Mouse (Mus musculus) CD8-positive naive resting alpha-beta T cell, adult 2 months (primary cell): ENCODE results near the gene Tmem220.
"Not testable (repeated sequence)": the region's sequence is repeated elsewhere in the genome, so short reads cannot be mapped to it uniquely, and the experiment has no call there.

ENCODE experiments used
- DNase-seq, 2 experiments: peaks; one replicate each; pipeline ENCODE4 v3.0.0; 2022; ENCODE audit warnings: low read depth in 2 of 2, low spot score in 2 of 2

Gene Tmem220

DNA sequence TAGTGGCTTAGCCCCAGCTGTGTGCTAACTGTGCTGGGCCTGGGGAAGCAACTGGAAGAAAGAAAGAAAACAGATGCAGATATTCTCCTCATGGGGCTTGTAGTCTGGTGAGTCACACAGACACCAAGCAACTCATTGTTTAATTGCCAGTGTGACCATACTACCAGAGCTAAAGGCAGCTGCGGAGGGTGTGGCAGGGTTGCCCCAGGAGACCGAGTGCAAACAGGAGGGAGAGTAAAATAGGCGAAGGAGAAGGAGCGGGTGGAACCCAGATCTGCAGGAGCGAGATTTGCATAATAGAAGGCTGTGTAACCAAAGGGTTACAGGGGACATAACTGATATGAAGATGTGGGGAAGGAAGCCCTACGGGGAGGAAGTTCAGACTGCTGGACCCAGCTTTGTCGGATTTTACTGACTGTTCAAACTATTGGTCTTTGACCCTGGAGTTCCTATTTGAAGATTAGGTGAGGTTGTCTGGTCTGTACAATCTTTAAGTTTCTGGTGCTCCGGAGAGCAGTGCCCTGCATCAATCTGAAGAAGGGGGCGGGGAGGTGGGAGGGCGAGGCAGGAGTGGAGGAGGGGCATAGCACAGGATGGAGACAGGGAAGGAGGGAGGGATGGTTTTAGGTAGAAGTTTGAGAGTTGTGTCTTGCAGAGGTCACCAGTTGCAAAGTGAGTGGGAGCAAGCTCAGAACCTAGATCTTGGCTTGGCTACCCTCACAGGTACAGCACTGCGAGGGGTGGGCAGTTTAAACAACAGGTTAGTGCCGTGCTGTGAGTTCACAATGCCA, 7.0 kb upstream of the Tmem220 start:
- no peak for DNase-seq

DNA sequence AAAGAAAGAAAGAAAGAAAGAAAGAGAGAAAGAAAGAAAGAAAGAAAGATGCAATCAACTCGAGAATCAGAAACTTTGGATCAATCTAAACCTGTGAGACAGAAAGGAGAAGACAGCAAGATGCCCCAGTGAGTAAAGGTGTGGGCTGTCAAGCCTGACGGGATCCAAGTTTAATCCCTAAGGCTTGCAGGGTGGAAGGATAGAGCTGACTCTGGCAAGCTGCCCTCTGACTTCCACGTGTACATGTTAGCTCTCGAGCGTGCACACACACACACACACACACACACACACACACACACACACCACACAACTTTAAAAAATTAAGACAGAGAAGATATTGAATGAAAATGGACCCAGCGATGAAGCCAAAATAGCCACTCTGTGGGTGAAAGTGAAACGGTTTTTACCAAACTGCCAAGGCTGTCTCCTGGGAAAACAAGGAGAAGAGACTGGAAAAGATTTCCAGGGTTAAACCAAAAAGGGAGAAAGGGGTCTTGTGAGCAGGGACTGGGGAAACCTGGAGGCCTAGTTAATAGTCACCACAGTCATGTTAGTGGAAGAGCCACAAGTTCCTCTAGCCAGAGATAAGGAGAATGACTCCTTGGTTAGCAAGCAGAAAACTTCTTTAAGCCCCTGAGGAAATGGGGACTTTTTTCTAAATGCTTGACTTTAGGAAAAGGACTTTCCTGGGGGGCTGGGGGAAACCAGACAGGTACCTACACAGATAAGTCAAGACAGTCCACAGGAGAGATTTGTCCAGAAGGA, 5.1 kb upstream of the Tmem220 start:
- no peak for DNase-seq

DNA sequence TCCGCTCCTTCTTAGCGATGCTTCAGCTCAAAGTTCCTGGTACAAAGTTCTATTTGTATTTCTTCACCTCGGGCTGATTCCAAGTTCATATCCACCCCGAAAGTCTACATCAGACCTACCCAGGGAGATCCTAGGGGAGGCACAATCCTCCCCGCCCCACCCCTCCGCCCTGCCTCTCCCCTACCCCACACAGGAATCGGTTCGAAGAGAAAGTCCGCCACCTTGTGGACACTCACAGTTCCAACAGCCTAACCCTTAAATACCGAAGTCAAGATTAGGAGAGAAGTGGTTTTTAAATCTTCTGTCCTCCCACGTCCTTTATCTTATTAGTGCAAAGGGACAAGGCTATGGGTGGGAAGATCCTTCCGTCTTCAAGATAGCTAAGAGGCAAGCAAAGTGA, 4.0 kb upstream of the Tmem220 start:
- DNase-seq = peak; percentile 25 to 49

DNA sequence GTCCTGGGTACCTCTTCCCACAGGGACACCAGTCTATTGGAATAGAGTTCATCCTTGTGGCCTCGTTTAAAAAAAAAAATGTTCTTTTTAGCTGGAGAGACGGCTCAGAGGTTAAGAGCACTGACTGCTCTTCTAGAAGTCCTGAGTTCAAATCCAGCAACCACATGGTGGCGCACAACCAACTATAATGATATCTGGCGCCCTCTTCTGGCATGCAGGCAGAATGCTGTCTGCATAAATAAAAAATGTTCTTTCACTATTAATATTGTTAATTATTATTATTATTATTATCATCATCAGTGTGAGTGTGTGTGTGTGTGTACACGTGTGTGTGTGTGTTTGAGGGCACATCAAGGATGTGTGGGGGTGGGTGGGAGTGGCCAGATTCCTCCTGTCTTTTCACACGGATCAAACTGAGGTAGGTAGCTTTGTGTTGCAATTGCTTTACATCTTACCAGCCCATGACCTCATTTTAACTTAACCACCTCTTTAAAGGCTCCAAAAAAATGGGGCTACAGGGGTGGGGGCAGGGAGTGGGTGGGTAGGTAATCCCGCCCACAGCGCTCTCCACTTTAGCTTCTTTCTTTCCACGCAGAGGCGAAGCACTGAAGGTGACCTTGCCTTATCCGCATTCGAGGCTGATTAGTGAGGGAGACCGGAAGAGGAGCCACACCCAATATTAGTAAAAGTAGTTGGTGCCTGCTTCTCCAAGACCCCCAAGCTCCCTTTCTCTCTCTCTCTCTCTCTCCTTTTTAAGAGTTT, 2.4 kb upstream of the Tmem220 start:
- no peak for DNase-seq

DNA sequence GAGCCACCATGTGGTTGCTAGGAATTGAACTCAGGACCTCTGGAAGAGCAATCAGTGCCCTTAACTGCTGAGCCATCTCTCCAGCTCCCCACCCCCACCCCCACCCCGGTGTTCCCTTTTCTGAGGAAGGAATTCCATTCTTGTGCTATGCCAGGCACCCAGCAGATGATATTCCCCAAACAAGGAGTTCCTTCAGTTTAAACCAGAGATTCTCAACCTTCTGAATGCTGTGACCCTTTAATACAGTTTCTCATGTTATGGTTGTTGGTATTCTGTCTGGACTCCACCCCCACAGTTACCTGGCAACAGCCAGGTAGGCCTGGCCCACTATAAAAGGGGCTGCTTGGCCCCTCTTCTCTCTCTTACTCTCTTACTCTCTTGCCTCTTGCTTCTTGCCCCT, 1.8 kb upstream of the Tmem220 start:
- not testable (repeated sequence) for DNase-seq

DNA sequence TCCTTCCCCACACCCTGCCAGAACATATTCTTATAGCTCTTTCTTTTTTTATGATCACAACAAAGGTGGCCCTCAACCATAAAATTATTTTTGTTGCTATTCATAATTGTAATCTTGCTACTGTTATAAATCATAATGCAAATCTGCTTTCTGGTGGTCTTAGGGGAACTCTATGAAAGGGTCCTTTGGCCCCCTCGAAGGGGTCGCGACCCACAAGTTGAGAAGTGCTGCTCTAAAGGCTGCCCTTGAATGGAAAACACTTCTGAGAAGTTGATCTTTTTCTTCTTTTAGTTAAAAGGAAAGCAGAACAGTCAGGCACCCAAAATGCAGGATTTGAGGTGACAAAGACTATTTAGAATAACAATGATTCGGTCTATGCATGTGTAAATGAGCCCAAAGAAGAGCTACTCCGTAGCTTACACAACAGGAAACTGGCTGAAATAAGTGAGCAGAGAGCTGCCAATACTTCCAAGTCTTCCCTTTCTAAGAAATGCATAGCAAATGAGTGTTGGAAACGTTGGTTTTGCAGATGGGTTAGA, 1.1 kb upstream of the Tmem220 start:
- no peak for DNase-seq

DNA sequence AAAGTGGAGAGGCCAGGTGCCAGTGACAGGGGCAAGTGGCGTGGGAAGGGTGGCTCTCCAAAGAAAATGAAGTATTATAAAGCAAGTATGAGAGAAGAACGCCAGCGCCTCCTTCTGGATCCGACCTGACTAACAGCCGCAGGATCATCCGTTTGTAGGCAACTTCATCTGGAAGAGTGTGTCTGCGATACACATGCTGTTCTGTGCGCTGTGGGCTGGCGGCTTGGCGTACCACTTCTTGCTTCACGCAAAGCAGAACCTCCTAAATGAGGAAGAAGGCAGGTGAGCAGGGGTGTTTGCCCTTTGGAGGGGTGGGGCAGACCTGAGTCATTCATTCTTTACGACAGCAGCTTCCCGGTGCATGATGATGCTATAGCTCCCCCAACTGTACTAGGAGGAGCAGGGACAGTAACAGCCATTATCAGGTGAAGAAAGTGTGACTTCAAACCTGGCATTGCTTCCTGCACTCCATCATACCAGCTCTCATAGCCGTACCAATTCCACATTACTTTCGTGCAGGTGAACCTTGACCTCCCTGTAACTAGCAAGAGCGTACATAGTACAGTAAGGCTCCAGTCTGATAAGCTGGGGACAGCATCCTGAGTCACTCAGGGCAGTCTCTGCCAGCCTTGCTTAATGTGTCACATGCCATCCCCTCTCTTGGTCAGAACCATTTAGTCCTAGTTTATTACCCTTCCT, 6.1 kb downstream of the Tmem220 start:
- DNase-seq = no peak

DNA sequence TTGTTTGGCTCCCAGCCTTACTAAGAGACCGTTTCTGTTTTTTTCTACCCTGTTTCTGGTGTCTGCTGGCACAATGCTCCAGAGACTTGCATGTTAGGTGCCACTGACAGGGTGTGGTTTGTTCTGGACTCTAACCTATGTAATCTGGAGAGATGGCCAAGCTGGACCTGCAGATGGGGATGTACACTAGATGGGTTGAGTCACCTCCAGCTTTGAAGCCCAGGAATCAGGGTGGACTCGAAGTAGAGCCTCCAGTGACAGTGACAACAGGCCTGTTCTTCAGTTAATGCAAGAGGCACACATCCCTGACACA, 6.6 kb downstream of the Tmem220 start:
- no peak for DNase-seq

DNA sequence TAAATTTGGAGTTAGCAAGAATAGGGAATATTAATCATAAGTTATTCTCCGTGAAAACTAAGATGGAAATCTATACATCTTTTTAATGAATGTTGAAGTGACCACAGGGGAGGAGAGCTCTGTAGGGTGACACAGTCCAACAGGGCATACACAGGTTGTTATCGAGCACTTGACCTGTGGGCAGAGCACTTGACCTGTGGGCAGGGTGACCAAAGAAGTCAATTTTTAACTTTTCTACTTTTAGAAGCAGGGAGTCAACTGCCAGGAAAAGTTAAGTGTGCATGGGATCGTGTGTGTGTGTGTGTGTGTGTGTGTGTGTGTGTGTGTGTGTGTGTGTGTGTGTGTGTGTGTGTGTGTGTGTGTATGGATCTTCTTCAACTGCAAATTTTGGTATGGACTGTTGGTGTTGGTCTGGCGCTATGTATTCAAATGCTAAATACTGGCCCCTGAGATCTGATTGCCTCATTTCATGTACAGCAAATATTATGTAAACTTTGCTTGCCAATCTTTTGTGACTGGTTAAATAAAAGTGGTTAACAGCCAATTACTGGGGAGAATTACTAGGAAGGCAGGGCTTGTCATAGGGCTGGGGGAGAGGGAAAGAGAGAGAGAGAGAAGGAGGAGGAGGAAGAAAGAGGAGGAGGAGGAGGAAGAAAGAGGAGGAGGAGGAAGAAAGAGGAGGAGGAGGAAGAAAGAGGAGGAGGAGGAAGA, 10.0 kb downstream of the Tmem220 start:
- no peak for DNase-seq

DNA sequence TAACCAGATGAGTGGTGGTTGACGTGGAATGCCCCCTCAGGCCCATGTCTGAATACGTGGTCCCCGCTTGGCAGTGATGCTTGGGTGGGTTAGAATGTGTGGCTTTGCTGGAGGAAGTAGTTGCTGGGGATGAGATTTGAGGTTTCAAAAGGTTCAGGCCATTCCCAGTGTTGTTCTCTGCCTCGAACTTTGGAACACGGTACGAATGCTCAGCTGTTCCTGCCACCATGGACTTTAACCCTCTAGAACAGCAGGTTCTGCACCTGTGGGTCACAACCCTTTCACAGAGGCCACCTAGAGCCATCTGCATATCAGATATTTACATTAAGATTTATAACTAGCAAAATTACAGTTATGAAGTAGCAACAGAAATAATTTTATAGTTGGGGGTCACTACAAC, 11.3 kb downstream of the Tmem220 start:
- no peak for DNase-seq

DNA sequence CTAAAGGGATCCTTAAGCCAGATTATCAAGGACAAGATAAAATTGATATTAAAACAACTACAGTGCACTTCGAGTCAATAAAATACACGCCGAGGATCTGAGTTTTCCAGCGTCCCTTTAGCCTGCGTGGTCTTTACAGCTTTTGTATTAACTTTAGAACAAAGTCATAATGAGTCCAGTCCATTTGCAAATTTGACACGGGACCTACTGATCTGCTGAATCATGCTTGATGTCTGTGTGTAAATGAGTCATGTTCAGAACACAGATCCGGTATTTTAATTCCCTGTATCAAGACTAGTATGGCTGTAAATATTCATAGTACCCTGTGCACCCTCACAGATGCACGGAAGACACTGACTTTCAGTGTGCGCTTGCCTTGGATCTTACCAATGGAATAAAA, 11.9 kb downstream of the Tmem220 start:
- no peak for DNase-seq

DNA sequence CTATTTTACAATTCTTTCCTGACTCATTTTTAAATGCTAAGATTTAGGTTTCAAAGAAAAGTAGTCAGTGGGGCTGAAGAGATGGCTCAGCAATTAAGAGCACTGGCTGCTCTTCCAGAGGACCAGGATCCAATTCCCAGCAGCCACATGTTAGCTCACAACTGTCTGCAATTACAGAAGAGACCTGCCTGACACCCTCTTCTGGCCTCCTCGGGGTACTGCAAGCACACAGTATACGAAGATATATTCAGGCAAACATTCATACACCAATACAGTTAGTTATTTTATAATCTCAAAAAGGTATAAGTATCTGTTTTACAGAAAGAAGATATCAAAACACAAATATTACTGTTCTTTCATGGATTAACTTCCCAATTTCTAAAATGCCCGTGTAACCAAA, 14.8 kb downstream of the Tmem220 start:
- DNase-seq = no peak

DNA sequence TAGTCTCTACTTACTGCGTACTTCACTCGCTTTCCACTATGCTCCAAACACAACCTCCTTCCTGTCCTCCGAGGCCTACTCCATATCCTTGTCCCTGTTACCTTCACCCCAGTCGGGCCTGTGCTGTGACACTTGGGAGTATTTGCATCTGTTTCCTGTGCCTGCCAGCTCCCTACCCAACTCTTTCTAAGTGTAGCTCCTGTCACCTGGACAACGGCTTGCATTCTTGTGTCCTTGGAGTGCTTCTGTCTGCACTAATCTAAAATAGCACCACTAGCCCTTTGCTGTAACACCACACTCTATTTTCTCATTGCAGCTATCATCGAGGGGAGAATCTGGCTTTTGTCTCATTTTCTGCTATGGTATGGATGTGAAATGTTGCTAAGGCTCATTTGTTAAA, 15.5 kb downstream of the Tmem220 start:
- no peak for DNase-seq

DNA sequence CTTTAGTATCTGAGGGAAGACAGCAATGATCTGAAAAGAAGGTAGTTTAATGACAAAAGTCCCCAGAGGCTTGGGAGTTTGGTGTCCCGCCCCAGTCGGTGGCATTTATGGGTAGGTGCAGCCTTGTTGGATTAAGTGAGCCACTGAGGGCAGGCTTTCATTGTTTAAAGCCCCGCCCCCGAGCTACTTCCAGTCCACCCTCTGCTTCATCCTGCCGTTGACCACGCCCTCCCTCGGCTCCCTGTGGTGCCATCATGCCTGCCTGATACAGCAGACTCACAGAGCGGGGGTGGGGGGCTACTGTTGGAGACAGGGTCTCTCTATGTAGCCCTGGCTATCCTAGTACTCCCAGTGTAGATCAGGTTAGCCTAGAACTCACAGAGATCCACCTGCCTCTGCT, 18.1 kb downstream of the Tmem220 start:
- no peak for DNase-seq

DNA sequence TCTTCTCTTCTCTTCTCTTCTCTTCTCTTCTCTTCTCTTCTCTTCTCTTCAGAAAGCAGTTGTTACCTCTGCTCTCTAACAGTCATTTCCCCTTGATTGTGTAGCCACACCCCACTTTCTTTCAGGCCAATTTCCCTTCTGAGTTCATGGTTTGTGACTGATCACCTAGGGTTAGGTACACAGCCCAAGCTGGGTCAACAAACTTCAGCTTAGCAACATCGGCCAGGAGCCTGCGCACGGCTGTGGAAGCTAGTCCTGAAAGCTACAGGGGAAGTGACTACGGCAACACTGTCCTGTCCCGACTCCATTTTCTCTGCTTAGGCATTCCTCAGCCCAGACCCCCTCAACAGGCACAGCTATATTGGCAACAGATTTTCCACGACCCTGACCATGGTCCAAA, 20.0 kb downstream of the Tmem220 start:
- no peak for DNase-seq

DNA sequence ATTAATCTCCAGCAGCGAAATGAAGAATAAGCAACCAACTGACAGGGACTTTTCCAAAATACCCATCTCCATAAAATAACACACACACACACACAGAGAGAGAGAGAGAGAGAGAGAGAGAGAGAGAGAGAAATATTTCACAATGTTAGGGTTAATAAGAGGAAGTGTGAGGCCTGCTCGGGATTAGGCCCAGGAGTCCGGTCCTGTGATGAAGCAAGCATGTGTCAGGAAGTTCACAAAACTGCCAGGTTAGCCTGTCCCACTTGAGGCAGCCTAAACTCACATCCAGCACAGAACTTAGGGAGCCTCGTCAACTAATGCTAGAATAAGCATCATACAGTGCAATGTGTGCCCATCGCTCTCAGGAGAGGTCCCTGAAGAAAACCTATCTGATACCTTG, 22.2 kb downstream of the Tmem220 start:
- no peak for DNase-seq

DNA sequence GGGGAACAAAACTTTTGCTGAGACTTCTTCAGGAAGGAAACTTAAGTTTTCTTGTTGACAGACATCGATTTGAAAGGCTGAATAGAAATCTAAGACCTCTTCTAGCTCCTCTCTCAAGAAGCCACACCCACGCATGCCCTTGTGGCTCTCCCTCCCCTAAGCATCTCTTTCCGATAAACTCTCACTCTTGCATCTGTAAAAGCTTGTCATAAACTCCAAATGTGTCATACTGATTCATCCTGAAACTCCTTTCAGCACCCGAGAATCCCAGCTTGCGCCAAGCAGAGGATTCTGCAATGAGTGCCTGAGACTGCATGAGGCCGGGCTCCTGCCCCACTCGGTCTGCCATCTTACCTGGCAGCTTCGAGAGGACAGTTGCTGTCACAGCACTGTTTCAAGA, 23.5 kb downstream of the Tmem220 start:
- DNase-seq = no peak

DNA sequence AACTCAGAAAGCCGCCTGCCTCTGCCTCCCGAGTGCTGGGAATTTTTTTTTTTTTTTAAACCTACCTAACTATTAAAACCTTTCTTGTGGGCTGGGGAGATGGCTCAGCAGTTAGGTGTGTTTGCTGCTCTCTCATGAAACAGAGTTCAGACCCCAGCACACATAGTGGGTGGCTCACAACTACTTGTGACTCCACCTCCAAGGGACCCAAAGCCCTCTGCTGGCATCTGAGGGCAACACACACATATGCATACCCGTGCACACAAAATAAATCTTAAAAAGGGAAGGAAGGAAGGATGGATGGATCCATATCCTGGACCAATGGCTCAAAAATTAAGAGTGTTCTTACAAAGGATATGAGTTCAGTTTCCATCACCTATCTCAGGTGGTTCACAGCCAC, 24.3 kb downstream of the Tmem220 start:
- no peak for DNase-seq

DNA sequence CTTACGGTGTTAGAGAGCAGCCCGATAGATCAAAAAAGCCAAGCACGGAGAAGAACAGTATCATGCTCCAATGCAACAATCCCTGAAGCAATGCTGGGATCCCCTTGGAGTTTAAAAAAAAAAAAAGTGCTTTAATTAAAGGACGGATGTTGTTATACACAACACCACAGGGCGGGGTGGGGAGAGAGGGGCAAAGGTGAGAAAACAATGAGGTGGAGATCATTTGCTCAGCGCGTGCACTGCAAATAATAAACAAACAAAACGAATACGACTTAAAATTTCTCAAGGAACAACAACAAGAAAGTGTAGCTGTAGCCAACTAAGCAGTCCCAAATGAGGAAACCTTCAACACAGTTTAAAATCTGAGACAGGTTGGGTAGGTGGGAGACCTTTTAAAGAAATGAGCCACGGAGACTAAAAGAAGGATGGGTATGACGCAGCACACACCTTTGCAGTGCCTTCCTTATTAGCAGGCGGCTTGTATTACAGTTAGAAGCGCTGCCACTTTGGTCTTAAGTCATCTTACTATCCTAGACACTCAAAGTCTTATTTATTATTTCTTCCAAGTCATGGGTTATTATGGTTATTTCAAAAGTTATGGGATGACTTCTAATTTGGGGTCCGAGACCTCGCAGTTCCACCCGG, 26.8 kb downstream of the Tmem220 start:
- DNase-seq = no peak

DNA sequence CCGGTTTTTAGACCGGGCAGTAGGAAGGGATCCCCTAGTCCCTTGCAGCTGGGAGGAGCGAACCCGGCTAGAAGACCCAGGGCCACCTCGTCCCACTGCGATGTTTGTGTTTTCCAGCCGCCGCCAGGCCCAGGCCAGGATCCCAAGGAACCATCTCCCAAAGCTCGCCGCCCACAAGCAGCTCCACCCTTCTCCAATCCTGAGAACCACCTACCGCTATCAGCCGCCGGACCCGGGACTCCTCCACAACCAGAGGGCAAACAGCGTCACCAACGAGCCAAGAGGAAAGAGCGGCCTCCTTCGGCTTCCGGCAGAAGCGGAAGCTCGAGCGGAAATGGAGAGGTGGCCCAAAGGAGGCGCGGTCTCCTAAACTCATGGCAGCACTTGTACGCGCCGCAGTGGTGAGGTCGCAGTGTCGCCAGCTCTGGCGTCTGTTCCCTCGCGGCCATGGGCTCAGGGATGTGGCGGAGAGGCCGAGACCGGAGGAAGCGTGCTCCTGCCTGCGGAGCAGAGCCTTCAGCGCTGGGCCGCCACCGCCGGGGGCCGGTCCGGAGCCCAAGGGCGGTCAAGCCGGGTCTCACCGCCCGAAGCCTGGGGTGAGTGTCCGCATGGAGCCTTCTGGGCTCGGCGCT, 27.5 kb downstream of the Tmem220 start, which contains the start of the genes Adprm and Sco1:
Gene Adprm, minus strand, starts transcription at position 274 of the 632 bp plus-strand sequence.
Gene Sco1, plus strand, starts transcription at position 350 of the 632 bp plus-strand sequence.
- DNase-seq = peak; percentile 73 to 78
